Mouse (Mus musculus) Patski (cell line): ENCODE measurements around the gene Bckdha. TPM values are rescaled to one million over a fixed set of nuclear protein-coding genes. Genes with fewer than 3 reads are reported as not detected.

Source experiments
- ATAC-seq: fragments of 100-300 bp; one replicate; pipeline ENCODE4 v1.8.0; 2021
- CTCF ChIA-PET: fragments of 350-600 bp; sonication (Branson Sonifier 250); formaldehyde crosslinking; loops from one replicate; lab custom pipeline; 2022; ENCODE audit warnings: inconsistent platforms; lab: Charles Lee
- POLR2A ChIA-PET: fragments of 350-600 bp; sonication (Branson Sonifier 250); formaldehyde crosslinking; loops from one replicate; lab custom pipeline; 2022; ENCODE audit warnings: antibody characterized with exemption, inconsistent platforms; lab: Charles Lee
- DNase-seq: peaks from one replicate; pipeline ENCODE4 v3.0.0-alpha.2; 2011; ENCODE audit warnings: low read depth, low spot score
- H3K27me3 ChIP-seq: fragments of 371-371 bp; one replicate; pipeline ENCODE4 v1.5.1; 2021
- CTCF ChIP-seq: fragments of 100-300 bp; IDR thresholded peaks from one replicate; pipeline ENCODE4 v1.5.1; 2021
- in situ Hi-C: fragments of 300-500 bp; cut with MboI; formaldehyde crosslinking; loops from 3 replicates; pipeline ENCODE4 v1.11.1; 2018; ENCODE audit warnings: low pct_unique_long_range_greater_than_20kb, mixed read lengths
- polyA plus RNA-seq: library from polyadenylated mRNA; unstranded; gene quantifications from one replicate; pipeline ENCODE4 v1.2.3, GENCODE M21; 2021

The Bckdha gene
- polyA plus RNA-seq, 1 experiment from 2014 or later = 72.5 TPM

- ATAC-seq = no peak
- DNase-seq = no peak
- peaks cover 4% of the 10 kb centered on the region for H3K27me3 ChIP-seq
- no peak for TF ChIP-seq CTCF
- in situ Hi-C loops = no loop called here
- ChIA-PET CTCF (no interaction called here), POLR2A (no interaction called here)
Observed at GRCm38 (mm10) chr7:25614831-25615705, 43.7 kb downstream of the Bckdha start.

DNA sequence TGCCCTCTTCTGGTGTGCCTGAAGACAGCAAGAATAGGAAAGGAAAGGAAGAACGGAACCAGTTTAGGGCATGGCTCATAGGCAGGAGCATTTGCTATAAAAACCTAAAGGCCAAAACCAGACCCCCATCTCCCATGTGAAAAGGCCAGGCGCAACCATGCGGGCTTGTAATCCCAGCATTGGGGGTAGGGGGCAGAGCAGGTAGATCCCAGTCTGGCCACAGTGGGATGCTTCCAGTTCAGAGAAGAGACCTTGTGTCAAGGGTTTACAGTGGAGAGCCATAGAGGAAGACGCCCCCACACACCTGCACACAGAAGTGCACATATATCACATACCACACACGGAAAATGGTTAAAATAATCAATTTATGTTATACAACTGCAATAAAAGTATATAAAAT, 44.7 kb downstream of the Bckdha start:
- H3K27me3 ChIP-seq = peaks cover 6% of the 10 kb centered on the region
- no peak for TF ChIP-seq CTCF
- in situ Hi-C loops = no loop called here
- POLR2A ChIA-PET = no interaction called here
- ATAC-seq = no peak
- no peak for DNase-seq
- CTCF ChIA-PET = no interaction called here

GRCm38 (mm10) chr7:25611501-25611900, 47.3 kb downstream of the Bckdha start:
- CTCF ChIA-PET = no interaction called here
- DNase-seq (no peak), ATAC-seq (no peak)
- no peak for TF ChIP-seq CTCF
- POLR2A ChIA-PET = no interaction called here
- peaks cover 20% of the 10 kb centered on the region for H3K27me3 ChIP-seq
- in situ Hi-C loops = no loop called here

- no peak for DNase-seq
- peaks cover 20% of the 10 kb centered on the region for H3K27me3 ChIP-seq
- ChIA-PET CTCF (no interaction called here), POLR2A (no interaction called here)
- ATAC-seq = no peak
- in situ Hi-C loops = no loop called here
- TF ChIP-seq CTCF = no peak
Observed at GRCm38 (mm10) chr7:25610056-25610455, 48.7 kb downstream of the Bckdha start.

DNA sequence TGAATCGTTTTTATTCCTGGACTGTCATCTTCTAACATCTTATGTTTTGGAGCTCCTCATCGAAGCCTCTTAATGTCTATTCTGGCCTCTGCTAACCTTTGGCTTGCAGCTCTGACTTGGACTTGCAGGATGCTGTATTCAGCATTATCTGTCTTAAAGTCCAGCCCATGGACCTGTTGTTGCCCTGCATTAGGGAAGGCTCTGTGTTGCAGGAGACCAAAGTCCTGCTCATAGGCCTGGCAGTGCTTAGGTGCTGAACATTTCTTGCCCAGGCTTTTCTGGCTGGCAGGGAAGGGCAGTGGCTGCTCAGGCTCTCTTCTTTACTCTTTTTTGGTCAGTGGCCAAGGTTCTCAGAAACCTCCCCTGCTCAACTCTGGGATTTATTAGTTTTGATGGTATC, 51.6 kb downstream of the Bckdha start:
- no peak for TF ChIP-seq CTCF
- peaks cover 15% of the 10 kb centered on the region for H3K27me3 ChIP-seq
- POLR2A ChIA-PET = no interaction called here
- ATAC-seq = no peak
- no peak for DNase-seq
- in situ Hi-C loops = no loop called here
- CTCF ChIA-PET = no interaction called here

DNA sequence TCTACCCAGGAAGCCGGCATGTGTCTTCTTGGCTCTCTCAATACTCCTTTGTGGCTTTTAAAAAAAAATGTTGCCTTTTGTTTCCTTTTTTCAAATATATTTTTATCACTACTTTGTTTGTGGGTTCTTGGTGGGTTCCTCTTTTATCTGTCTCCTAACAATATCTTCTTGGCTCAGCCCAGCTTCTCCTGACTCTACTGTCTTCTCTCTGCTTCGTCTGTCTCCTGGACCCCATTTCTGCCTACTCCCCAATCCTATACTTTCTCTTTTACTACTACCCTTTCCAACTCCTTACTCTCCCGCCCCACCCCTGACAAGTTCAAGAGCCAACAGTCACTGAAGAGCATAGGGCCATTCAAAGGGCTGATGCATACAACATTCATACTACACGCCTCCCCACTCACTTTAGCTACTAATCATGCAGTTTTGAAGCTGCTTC, 52.1 kb downstream of the Bckdha start:
- TF ChIP-seq CTCF = no peak
- ChIA-PET CTCF (no interaction called here), POLR2A (no interaction called here)
- H3K27me3 ChIP-seq = peaks cover 20% of the 10 kb centered on the region
- in situ Hi-C loops = no loop called here
- DNase-seq (no peak), ATAC-seq (no peak)

DNA sequence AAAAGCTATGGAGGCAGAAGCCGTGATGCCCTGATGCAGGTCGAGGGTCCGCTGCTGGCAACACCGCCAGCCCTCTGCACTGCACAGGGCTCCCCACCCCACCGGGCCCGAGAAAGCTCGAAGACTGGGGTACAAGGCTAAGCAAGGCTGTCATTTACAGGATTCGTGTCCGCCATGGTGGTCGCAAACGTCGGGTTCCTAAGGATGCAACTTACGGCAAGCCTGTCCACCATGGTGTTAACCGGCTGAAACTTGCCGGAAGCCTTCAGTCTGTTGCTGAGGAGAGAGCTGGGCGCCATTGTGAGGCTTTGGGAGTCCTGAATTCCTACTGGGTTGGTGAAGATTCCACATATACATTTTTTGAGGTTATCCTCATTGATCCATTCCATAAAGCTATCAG, 57.4 kb downstream of the Bckdha start:
- CTCF ChIA-PET = interaction anchor here (0.8 to 2.2 kb wide), 2 partner anchors 20 to 176 kb away, joined by 3 to 9 read pairs; no protein-coding TSS in a partner anchor
- in situ Hi-C loops = no loop called here
- peaks cover 18% of the 10 kb centered on the region for H3K27me3 ChIP-seq
- ATAC-seq (no peak), DNase-seq (no peak)
- POLR2A ChIA-PET = no interaction called here
- no peak for TF ChIP-seq CTCF

GRCm38 (mm10) chr7:25600666-25601065, 58.1 kb downstream of the Bckdha start:
- no peak for ATAC-seq
- ChIA-PET POLR2A (no interaction called here), CTCF (interaction anchor here (2.2 kb wide), 1 partner anchor 175 kb away, joined by 9 read pairs; no protein-coding TSS in a partner anchor)
- TF ChIP-seq CTCF = no peak
- in situ Hi-C loops = no loop called here
- peaks cover 21% of the 10 kb centered on the region for H3K27me3 ChIP-seq
- DNase-seq = no peak

- ATAC-seq (peak; percentile 35), DNase-seq (peak; percentile 12)
- POLR2A ChIA-PET = no interaction called here
- in situ Hi-C loops = loop anchor here (5.0 to 25.0 kb wide), 3 partner anchors 117 to 412 kb away; partner anchors contain the start of gene Pou2f2
- TF ChIP-seq CTCF = peak; percentile 81
- CTCF ChIA-PET = interaction anchor here (0.7 to 2.2 kb wide), 3 partner anchors 149 to 191 kb away, joined by 3 to 9 read pairs (median 4); no protein-coding TSS in a partner anchor
- peaks cover 28% of the 10 kb centered on the region for H3K27me3 ChIP-seq
Observed at GRCm38 (mm10) chr7:25599663-25600062, 59.1 kb downstream of the Bckdha start.

GRCm38 (mm10) chr7:25593859-25594258, 64.9 kb downstream of the Bckdha start:
- in situ Hi-C loops = loop anchor here (25.0 kb wide), 1 partner anchor 407 kb away; the partner anchor contains the start of gene Pou2f2
- TF ChIP-seq CTCF = no peak
- ChIA-PET POLR2A (no interaction called here), CTCF (interaction anchor here (1.9 kb wide), 1 partner anchor 10 kb away, joined by 5 read pairs; no protein-coding TSS in a partner anchor)
- DNase-seq (no peak), ATAC-seq (no peak)
- peaks cover 45% of the 10 kb centered on the region for H3K27me3 ChIP-seq

GRCm38 (mm10) chr7:25591226-25591625, 67.6 kb downstream of the Bckdha start:
- POLR2A ChIA-PET = no interaction called here

More at GRCm38 (mm10) chr7:25591226-25591625, 67.6 kb downstream of the Bckdha start:
- TF ChIP-seq CTCF = no peak
- ATAC-seq (no peak), DNase-seq (no peak)
- in situ Hi-C loops = loop anchor here (25.0 kb wide), 1 partner anchor 404 kb away; the partner anchor contains the start of gene Pou2f2
- CTCF ChIA-PET = no interaction called here
- H3K27me3 ChIP-seq = peaks cover 38% of the 10 kb centered on the region
